Mouse (Mus musculus) C2C12 (cell line): Measurements from ENCODE around the gene Tmem131. TPM values are rescaled to one million over a fixed set of nuclear protein-coding genes. Genes with fewer than 3 reads are reported as not detected.

Source experiments
- H3K27me3 ChIP-seq: one replicate; pipeline ENCODE4 v1.6.1; 2011; ENCODE audit not compliant: control insufficient read depth, insufficient read depth, insufficient read length
- H3K36me3 ChIP-seq: one replicate; pipeline ENCODE4 v1.6.1; 2011; ENCODE audit not compliant: control insufficient read depth, insufficient read depth
- H3K4me3 ChIP-seq: one replicate; pipeline ENCODE4 v1.5.1; 2011; ENCODE audit warnings: mild to moderate bottlenecking, control low read depth; ENCODE audit not compliant: poor library complexity, insufficient read depth, severe bottlenecking
- H3K79me2 ChIP-seq: one replicate; pipeline ENCODE4 v1.6.1; 2011; ENCODE audit not compliant: control insufficient read depth, insufficient read depth
- H3K79me3 ChIP-seq: one replicate; pipeline ENCODE4 v1.6.1; 2011; ENCODE audit warnings: low read depth, control low read depth
- H3ac ChIP-seq: one replicate; pipeline ENCODE3; 2011; ENCODE audit warnings: low read depth; ENCODE audit not compliant: control insufficient read depth, insufficient read length
- CEBPB ChIP-seq: IDR thresholded peaks from one replicate; pipeline ENCODE4 v1.6.1; 2011; ENCODE audit warnings: low read depth, mild to moderate bottlenecking, control low read depth, moderate library complexity
- CTCF ChIP-seq: IDR thresholded peaks from one replicate; pipeline ENCODE4 v1.5.1; 2011; ENCODE audit not compliant: control insufficient read depth, insufficient read depth, insufficient read length
- FOSL1 ChIP-seq: IDR thresholded peaks from one replicate; pipeline ENCODE4 v1.8.0; 2011; ENCODE audit warnings: mild to moderate bottlenecking, low read length; ENCODE audit not compliant: poor library complexity, insufficient read depth, severe bottlenecking
- MAX ChIP-seq: IDR thresholded peaks from one replicate; pipeline ENCODE4 v1.6.1; 2011; ENCODE audit warnings: mild to moderate bottlenecking, control low read depth
- MYOD1 ChIP-seq: IDR thresholded peaks from one replicate; pipeline ENCODE4 v1.6.1; 2011; ENCODE audit warnings: low read depth; ENCODE audit not compliant: control insufficient read depth, insufficient read length
- MYOG ChIP-seq: IDR thresholded peaks from one replicate; pipeline ENCODE4 v1.6.1; 2011; ENCODE audit not compliant: control insufficient read depth, insufficient read length; ENCODE audit errors: extremely low read depth
- USF1 ChIP-seq: IDR thresholded peaks from one replicate; pipeline ENCODE4 v1.6.1; 2011; ENCODE audit warnings: low read depth, mild to moderate bottlenecking, control low read depth, moderate library complexity
- polyA plus RNA-seq: library from polyadenylated mRNA; unstranded; fragments of >200 nt; fragmentation: generic; extraction: Trizol; gene quantifications from one replicate; pipeline ENCODE4 v1.2.1, GENCODE M21; 2012; ENCODE audit warnings: missing spikeins

The Tmem131 gene
- polyA plus RNA-seq, 1 experiment = 12.9 TPM

- Histone ChIP-seq H3K79me3 (no peaks in the 10 kb centered on the region), H3ac (no peak overlapping the region), H3K36me3 (no peaks in the 10 kb centered on the region), H3K4me3 (no peak overlapping the region), H3K27me3 (peaks cover 5% of the 10 kb centered on the region), H3K79me2 (no peaks in the 10 kb centered on the region)
- TF ChIP-seq CEBPB (no peak), MYOD1 (no peak), CTCF (no peak), FOSL1 (no peak), MAX (no peak), MYOG (no peak), USF1 (no peak)
Measured at GRCm38 (mm10) chr1:36744268-36744944, 199.1 kb downstream of the Tmem131 start.

- H3K79me2 ChIP-seq = no peaks in the 10 kb centered on the region
- H3K4me3 ChIP-seq = no peak overlapping the region
- TF ChIP-seq FOSL1 (no peak), MYOD1 (no peak), CEBPB (no peak), MAX (no peak), USF1 (no peak), CTCF (no peak), MYOG (no peak)
- H3K36me3 ChIP-seq = no peaks in the 10 kb centered on the region
- H3K27me3 ChIP-seq = peaks cover 5% of the 10 kb centered on the region
- H3ac ChIP-seq = no peak overlapping the region
- no peaks in the 10 kb centered on the region for H3K79me3 ChIP-seq
Measured at GRCm38 (mm10) chr1:36743046-36743445, 200.4 kb downstream of the Tmem131 start.

Other genes starting within 250 kb of the Tmem131 start
- gene 4933424G06Rik, start 233.5 kb downstream of the Tmem131 start, polyA plus RNA-seq = 0.02 TPM
- gene Actr1b, start 229.2 kb downstream of the Tmem131 start, polyA plus RNA-seq = 106 TPM
- gene Zap70, start 181.9 kb downstream of the Tmem131 start, polyA plus RNA-seq = not detected
- gene Vwa3b, start 82.9 kb upstream of the Tmem131 start, polyA plus RNA-seq = not detected